Mouse (Mus musculus) MEL (cell line): ENCODE data around the gene Nkpd1.

Source experiments
- CHD2 ChIP-seq: IDR thresholded peaks from 2 replicates; pipeline ENCODE4 v1.6.1; 2011; ENCODE audit warnings: low read length, improper control_type of control experiment
- CTCF ChIP-seq, 3 experiments: IDR thresholded peaks in 2 of 3; conservative IDR thresholded peaks in 1 of 3; 2 replicates each; pipeline ENCODE4 v1.5.1; 2011 to 2012; ENCODE audit warnings: low read length in 3 of 3, low read depth in 2 of 3, mild to moderate bottlenecking in 2 of 3, improper control_type of control experiment in 1 of 3, inconsistent platforms in 1 of 3, mixed read lengths in 1 of 3, moderate library complexity in 1 of 3; ENCODE audit not compliant: control insufficient read depth in 1 of 3, insufficient read depth in 1 of 3, poor library complexity in 1 of 3, severe bottlenecking in 1 of 3
- EP300 ChIP-seq, 2 experiments: IDR thresholded peaks; 2 replicates each; pipeline ENCODE4 v1.6.1; 2011; ENCODE audit warnings: improper control_type of control experiment in 2 of 2, low read length in 2 of 2, low read depth in 1 of 2, mild to moderate bottlenecking in 1 of 2
- ETS1 ChIP-seq: IDR thresholded peaks from 2 replicates; pipeline ENCODE4 v1.6.1; 2012; ENCODE audit warnings: low read depth, mild to moderate bottlenecking, inconsistent platforms, low read length, improper control_type of control experiment, moderate library complexity
- GATA1 ChIP-seq: IDR thresholded peaks from 2 replicates; pipeline ENCODE4 v1.6.1; 2011; ENCODE audit warnings: low read depth, low read length, improper control_type of control experiment
- MAX ChIP-seq: IDR thresholded peaks from 2 replicates; pipeline ENCODE4 v1.6.1; 2011; ENCODE audit warnings: low read length, improper control_type of control experiment
- MAZ ChIP-seq: IDR thresholded peaks from 2 replicates; pipeline ENCODE4 v1.6.1; 2012; ENCODE audit warnings: low read depth, mild to moderate bottlenecking, inconsistent platforms, low read length, improper control_type of control experiment
- POLR2A ChIP-seq, 2 experiments: IDR thresholded peaks; 2 replicates each; pipeline ENCODE4 v1.6.1; 2011 to 2012; ENCODE audit warnings: low read length in 2 of 2, mild to moderate bottlenecking in 2 of 2, control low read depth in 1 of 2, improper control_type of control experiment in 1 of 2, low read depth in 1 of 2, moderate library complexity in 1 of 2; ENCODE audit not compliant: control insufficient read depth in 1 of 2, insufficient read depth in 1 of 2, poor library complexity in 1 of 2
- POLR2AphosphoS5 ChIP-seq: IDR thresholded peaks from 2 replicates; pipeline ENCODE4 v1.6.1; 2012; ENCODE audit warnings: low read depth, borderline replicate concordance, mild to moderate bottlenecking, inconsistent platforms, low read length, moderate library complexity, mixed read lengths
- SMC3 ChIP-seq: IDR thresholded peaks from 2 replicates; pipeline ENCODE4 v1.6.1; 2011; ENCODE audit warnings: low read depth, low read length, improper control_type of control experiment
- TAL1 ChIP-seq: IDR thresholded peaks from 2 replicates; pipeline ENCODE4 v1.6.1; 2012; ENCODE audit warnings: mild to moderate bottlenecking, inconsistent platforms, low read length, moderate library complexity, mixed read lengths
- USF2 ChIP-seq, 2 experiments: IDR thresholded peaks; 2 replicates each; pipeline ENCODE4 v1.6.1; 2011 to 2012; ENCODE audit warnings: improper control_type of control experiment in 2 of 2, low read length in 2 of 2, borderline replicate concordance in 1 of 2, inconsistent platforms in 1 of 2, low read depth in 1 of 2, mild to moderate bottlenecking in 1 of 2; ENCODE audit not compliant: insufficient read depth in 1 of 2

DNA sequence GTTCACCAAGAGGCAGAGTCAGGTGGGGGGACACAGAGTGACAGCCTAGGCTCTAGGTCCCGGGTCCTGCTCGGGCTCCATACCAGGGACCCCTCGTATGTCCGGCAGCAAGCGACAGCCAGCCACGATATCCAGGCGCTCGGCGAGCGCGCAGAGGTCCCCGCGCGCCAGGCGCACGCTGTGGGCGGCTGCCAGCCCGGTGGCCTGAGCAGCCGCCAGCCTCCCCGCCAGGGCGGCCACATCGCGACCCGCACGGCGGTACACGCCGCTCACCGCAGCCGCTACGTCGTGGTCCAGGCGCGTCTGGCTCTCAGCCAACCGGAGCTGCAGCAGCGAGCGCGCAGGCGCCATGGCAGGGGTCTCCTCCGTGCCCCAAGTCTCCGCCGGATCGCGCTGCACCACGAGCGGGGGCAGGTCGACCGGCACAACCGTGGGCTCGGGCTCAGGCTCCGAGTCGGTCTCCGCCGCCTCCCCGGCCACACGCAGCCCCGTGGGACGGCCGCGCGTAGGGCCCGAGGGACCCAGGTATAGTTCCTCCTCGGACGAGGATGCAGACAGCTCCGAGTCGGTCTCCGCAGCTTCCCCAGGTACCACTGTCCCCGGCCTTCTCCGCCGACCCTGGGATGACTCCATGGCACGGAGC lies 10.5 kb upstream of the Nkpd1 start:
- TF ChIP-seq EP300 (IDR thresholded peaks at IDR 0.05; ENCODE audit: low read depth in 1 of 2, low read length in 2 of 2) (no peak), GATA1 (no peak), POLR2AphosphoS5 (no peak), SMC3 (no peak), USF2 (IDR thresholded peaks at IDR 0.05; ENCODE audit: borderline replicate concordance in 1 of 2, insufficient read depth in 1 of 2, low read depth in 1 of 2, low read length in 2 of 2) (no peak), CHD2 (no peak), CTCF (IDR thresholded peaks at IDR 0.05 in 2 of 3, conservative IDR thresholded peaks at IDR 0.05 in 1 of 3; ENCODE audit: control insufficient read depth in 1 of 3, insufficient read depth in 1 of 3, low read depth in 2 of 3, low read length in 3 of 3, poor library complexity in 1 of 3, severe bottlenecking in 1 of 3) (no peak), ETS1 (no peak), MAZ (no peak), TAL1 (no peak), POLR2A (IDR thresholded peaks at IDR 0.05; ENCODE audit: control insufficient read depth in 1 of 2, insufficient read depth in 1 of 2, low read depth in 1 of 2, low read length in 2 of 2, poor library complexity in 1 of 2) (peak in 1 of 2 experiments; percentile 71; a peak in 3 of 4 replicates), MAX (peak; percentile 25; the same call in 1 of the 2 replicates)
